Mouse (Mus musculus): ENCODE data around the gene Sgo1. TPM values are rescaled to one million over a fixed set of nuclear protein-coding genes. Genes with fewer than 3 reads are reported as not detected.
"Not testable (repeated sequence)": the region's sequence is repeated elsewhere in the genome, so short reads cannot be mapped to it uniquely, and the experiment has no call there.

Sgo1 gene
- under 1 TPM; 0.12 TPM for total RNA-seq (2021)
- long read RNA-seq, experiment 1: 0 reads
- long read RNA-seq, experiment 2, partial matches to known transcripts: 1 of 1 reads
- long read RNA-seq, experiment 2, other reads (novel, unspliced or antisense): 0 of 1 reads

DNA sequence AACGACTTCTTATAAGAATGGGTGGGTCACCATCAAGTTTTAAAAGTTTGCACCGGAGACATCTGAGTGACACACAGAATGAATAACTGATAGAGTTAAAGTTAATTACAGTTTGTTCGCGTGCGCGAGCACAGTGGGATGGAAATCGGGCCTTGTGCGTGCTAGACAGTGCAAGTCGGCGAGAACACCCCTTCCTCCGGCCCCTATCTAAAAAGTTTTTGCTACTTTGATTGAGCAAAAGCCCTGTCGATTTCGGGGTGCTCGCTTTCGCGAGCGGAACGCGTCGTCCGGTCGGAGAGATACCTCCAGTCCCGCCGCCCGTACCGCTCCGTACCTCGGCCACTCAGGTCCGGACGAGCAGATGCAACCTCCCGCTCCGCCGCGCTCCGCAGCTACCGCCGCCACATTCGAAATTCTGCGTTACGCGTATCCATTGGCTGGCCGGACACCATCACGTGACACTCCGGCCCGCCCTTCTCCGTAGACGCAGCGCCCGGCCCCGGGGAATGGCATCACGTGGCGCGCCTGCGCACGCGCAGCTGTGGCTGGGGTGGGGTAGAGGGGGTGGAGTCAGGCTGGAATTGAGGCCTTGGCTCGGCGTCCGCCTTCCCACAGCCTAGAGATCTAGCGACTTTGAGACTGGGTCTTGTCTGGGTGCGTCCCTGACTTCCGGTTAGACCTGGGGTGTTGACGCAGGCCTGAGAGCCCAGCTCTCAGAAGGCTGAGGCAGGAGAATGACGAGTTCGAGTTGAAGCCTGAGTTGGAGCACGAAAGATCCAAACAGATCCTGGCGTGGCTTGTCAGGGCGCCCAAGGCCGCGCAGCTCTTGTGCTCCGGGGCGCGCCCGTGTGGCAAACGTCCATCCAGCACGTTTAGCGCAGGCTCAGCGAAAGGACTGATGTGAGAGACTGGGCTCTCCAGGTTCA, at the start of gene Sgo1:
Gene Sgo1, minus strand, starts transcription at position 457 of the 926 bp plus-strand sequence.
- peak; percentile 96 for DNase-seq (ENCODE audit: low spot score in 2 of 2)

- DNase-seq (ENCODE audit: low spot score in 2 of 2): not testable (repeated sequence)
Observed at GRCm38 (mm10) chr17:53718916-53719315, 29.8 kb upstream of the Sgo1 start.

- DNase-seq (ENCODE audit: low spot score in 2 of 2): no peak
Observed at GRCm38 (mm10) chr17:53718474-53718873, 29.3 kb upstream of the Sgo1 start.

- not testable (repeated sequence) for DNase-seq (ENCODE audit: low spot score in 2 of 2)
Observed at GRCm38 (mm10) chr17:53715161-53715560, 26.0 kb upstream of the Sgo1 start.

DNA sequence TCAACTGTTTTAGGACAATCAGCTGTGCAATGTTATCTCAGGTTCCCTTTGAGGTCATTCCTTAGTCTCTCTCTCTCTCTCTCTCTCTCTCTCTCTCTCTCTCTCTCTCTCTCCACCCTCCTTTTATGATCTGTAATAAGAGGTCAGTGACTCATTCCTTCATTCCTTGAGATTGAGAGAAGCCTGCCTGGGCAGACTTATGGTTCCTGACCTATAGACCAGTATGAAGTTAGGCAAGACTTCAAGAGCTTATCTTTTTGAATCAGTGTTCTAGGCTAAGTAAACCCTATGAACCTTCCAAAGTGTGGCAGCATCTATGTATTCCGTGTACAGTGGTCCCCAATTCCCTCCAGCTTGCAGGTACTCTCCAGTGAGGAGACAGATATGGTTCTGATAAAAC, 25.3 kb upstream of the Sgo1 start:
- DNase-seq (ENCODE audit: low spot score in 2 of 2): no peak

- not testable (repeated sequence) for DNase-seq (ENCODE audit: low spot score in 2 of 2)
Observed at GRCm38 (mm10) chr17:53697521-53697920, 8.4 kb upstream of the Sgo1 start.

GRCm38 (mm10) chr17:53694039-53694438, 4.9 kb upstream of the Sgo1 start:
- peak; percentile 19 to 25 for DNase-seq (ENCODE audit: low spot score in 2 of 2)

DNA sequence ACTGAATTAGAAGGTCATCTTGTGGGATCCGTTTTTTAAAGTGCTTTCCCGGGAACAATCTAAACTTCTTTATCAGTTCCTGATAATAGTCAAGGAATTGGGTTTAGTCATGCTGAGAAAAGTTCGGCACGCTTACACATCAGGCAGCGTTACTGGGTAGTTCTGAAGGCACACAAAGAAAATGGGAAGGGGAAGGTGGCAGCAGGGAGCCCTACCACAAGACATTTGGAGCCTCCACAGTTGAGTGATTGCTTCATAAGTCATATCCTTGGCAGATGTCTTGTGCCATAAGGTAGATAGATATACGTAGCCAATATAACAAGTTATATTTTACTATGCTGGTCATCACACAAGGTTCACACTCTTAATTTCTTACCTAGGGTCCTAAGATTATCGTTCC, 813 bp upstream of the Sgo1 start:
- DNase-seq (ENCODE audit: low spot score in 2 of 2): no peak

DNA sequence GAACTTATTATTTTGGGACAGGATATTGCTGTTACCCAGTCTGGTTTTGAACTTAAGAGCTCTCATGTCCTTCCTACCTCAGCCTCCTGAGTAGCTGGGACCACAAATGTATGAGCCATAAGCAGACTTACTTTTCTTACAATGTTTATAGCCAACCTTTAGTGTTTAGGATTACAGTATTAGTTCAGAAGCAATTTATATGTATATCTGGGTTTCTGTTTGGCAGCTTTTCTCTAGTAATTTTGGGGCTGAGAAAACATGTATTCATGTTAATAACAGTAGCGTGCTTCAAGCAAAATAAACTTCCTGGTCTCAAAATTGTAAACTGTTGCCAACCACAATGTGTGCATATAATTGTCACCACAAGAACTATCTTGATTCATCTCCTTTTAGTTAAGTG, 812 bp downstream of the Sgo1 start:
- DNase-seq (ENCODE audit: low spot score in 2 of 2): no peak

DNA sequence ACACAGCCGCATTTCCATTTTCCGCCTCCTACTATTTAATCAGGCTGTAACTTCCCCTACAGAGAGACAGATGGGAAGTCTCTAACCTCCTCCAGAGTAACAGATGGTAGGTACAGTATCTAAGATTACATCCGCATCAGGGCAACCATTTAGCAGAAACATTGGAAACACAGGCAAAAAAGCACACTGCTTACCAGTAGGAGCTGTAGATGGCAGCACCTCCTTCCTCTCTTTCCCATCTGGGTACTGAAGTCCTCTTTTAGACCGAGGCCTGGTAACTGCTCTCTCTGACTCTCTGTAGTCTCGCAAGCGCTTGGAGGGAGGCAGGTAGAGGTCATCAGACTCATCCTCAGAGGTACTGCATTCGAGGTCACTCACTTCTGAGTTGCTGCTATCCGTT, 10.4 kb downstream of the Sgo1 start:
- DNase-seq (ENCODE audit: low spot score in 2 of 2): peak; percentile 26 to 49

DNA sequence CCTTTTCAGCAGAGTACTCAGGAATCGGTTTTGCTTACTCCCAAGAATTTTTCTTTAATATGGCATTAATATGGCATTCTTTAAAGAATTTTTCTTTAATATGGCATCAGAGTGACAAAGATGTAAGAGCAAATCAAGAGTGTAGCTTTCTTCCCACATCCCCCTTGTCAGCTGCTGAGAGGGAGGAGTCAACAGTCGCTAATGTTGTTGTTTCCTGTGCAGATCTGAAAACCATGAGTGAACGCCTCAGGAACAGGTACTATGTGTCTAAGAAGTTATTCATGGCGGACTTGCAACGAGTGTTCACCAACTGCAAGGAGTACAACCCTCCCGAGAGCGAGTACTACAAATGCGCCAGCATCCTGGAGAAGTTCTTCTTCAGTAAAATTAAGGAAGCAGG, 18.7 kb downstream of the Sgo1 start:
- DNase-seq (ENCODE audit: low spot score in 2 of 2): no peak

DNA sequence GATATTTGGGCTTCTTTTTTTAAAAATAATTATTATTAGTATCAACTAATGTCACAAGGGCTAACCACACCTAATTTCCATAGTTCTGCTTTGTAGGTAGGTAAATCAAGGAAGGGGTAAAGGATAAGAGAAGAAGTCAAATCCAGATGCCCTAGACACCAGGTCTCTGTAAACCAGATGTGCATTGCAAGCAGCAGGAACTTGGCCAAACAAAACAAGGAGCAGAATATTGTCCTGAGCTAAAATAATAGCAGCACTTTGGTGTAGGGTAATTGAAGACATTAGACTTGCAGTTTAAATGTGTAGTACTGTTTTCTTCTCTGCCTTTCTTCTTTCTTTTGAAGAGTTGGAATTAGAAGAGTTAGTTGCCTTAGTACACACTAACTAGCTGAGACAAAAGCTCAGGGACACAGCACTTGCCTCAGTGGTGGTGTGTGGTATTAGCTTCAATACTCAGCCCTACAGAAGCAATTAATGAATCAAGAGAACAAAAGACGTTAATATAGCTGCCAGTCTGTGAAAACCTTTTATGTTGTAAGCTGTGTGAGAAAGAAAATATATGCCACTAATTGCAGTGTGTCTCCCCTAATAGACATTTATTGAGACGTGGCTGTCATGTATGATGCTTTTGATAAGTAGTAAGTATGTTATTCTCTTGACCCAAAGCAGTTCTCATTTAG, 24.3 kb downstream of the Sgo1 start:
- DNase-seq (ENCODE audit: low spot score in 2 of 2): no peak

- no peak for DNase-seq (ENCODE audit: low spot score in 2 of 2)
Observed at GRCm38 (mm10) chr17:53664267-53664666, 24.9 kb downstream of the Sgo1 start.

DNA sequence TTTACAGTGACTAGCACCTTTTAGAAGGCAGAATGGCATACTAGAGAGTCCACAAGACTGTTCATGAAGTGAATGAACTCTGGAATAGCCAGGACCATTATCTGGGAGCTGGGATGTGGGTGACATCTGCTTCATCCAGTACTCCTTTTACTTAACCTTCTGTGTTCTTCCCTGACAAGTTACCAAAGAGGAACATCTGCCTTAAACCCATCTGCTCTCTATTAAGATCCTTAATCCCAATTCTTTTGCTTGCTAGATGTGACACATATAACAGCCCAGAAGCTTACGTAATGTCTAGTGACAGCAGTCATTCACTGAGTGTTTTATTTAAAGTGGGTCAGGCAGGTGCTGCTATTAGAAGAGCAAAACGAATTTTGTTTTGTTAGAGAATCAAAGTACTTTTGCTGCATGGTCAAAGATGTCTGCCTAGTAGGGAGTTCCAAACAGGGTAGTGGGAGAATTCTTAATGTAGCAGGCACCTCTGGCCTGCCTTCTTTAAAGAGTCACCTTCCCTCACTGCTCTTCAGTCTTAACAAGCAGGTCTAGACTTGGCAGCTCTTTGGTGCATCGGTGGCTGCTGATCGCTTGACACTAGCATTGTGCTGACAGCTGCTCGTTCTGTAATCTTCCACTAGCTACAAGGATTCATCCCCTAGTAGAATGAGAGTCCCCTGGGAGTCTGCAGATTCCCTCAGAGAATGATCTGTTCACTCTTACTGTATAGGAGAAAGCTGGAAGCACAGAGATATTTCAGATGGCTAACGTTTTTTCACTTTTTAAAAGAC, 27.9 kb downstream of the Sgo1 start:
- DNase-seq (ENCODE audit: low spot score in 2 of 2): no peak

GRCm38 (mm10) chr17:53659738-53660137, 29.4 kb downstream of the Sgo1 start:
- DNase-seq (ENCODE audit: low spot score in 2 of 2): peak; percentile 19 to 31

DNA sequence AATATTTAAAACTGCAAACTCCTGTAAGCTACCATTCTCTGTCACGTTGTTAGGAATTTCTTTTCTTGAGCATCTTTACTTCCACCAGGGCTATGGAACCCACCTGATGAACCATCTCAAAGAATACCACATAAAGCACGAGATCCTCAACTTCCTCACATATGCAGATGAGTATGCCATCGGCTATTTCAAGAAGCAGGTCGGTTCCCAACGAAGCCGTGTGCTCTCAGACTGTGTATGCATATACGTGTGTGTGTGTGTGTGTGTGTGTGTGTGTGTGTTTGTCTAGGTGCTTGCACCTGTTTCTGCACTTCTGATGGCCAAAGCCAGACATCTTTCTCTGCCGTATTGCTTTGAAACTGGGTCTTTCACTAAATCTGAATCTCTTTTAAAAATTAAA, 29.9 kb downstream of the Sgo1 start:
- DNase-seq (ENCODE audit: low spot score in 2 of 2): no peak

- DNase-seq (ENCODE audit: low spot score in 2 of 2): no peak
Observed at GRCm38 (mm10) chr17:53658668-53659067, 30.5 kb downstream of the Sgo1 start.

- DNase-seq (ENCODE audit: low spot score in 2 of 2): peak in 1 of 2 experiments; percentile 12
Observed at GRCm38 (mm10) chr17:53657391-53657790, 31.7 kb downstream of the Sgo1 start.

DNA sequence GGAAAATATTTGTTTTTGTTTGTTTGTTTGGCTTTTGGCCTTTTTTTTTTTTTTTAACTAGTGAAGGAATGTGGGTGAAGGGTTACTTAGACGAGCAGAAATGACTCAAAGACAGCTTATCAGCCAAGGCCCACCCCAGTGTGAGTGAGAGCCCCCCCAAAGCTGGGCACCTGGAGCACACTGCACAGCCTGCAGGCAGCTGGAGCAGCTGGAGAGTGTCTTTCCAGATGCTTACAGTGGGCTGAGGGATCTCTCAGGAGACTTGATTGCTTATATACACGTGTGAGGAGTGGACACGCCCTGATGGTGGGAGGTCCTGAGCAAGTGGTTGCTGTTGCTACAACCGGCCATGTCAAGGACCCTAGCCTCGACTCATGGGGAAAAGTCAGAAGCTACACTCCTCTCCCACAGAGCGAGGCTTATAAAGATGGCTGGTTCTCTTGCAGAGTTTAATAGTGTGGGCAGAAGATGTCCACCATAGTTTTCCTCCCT, 32.7 kb downstream of the Sgo1 start:
- no peak for DNase-seq (ENCODE audit: low spot score in 2 of 2)

DNA sequence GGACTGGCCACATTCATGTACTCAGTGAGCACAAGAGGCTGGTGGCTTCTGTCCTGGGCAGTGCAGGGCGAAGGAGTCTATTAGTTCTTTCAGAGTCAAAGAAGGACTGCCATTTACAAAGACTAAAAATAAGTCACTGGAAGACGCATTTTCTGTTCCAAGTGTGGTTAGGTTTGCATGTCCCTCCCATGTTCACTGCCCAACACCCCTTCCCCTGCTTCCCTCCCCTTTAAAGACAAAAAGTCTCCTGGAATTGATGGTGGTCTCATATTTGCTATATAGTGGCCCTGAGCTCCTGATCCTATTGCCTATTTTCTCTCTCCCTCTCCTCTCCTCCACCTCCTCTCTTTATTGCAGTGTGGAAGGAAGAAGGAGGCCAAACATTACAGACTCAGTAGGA, 33.2 kb downstream of the Sgo1 start:
- DNase-seq (ENCODE audit: low spot score in 2 of 2): no peak

DNA sequence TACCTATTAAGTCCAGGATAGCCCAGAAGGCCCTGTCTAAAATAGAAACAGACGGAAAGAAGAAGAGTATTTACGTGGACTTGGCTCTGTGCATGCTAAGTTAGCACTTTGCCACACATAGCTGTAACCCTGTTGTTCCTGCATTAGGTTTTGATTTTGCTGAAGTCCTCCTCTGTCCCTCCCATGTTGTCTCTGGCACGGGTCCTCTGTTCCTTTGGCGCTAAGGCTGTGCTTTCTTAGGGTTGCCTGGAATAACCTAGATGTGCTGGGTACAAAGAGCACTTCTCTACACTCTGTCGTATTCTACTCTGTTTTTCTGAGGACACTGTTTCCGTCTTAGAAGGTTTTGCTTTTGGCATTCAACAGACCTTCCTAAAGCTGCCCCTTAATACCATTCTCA, 34.1 kb downstream of the Sgo1 start:
- no peak for DNase-seq (ENCODE audit: low spot score in 2 of 2)
